Mouse (Mus musculus) liver, adult 2 months (tissue): ENCODE measurements around the gene Traf2.

Experiments
- CTCF ChIP-seq: fragments of 200-500 bp; IDR thresholded peaks from 2 replicates; pipeline ENCODE4 v1.5.1; 2011; ENCODE audit warnings: low read depth, low read length, control low read depth
- POLR2A ChIP-seq: fragments of 200-500 bp; IDR thresholded peaks from 2 replicates; pipeline ENCODE4 v1.6.1; 2011; ENCODE audit warnings: low read length, control low read depth; ENCODE audit not compliant: insufficient read depth; ENCODE audit errors: extremely low read depth

DNA sequence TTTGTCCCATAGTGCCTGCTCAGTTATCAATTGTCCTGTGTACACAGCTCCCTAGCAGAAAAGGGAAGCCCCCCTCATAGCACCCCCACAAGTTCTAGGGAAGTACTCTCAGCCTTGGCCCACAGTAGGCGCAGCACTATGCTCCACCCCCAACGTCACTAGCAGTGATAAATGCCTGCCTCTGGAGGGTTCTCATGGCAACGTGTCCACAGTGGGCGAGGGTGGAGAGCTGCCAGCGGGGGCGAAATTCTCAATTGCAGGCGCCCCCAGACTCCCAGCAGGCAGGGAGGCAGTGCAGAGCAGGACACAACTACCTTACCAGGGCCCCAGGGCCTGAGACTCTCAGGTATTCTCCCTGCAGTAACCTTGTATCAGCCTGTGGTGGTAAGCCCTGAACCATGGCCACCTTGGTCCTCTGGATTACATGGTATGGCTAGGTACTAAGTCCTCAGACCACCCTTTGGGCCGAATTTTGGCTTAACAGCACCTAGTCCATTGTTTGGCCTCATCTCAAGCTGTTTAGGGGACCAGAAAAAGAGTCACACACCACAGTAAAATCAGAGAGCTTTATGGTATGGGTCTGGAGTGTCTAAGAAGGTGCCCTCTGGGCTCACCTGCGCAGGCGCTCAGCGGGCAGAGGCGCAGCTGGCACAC is 35.9 kb upstream of the Traf2 start:
- TF ChIP-seq CTCF (no peak), POLR2A (no peak)
